Mouse (Mus musculus) hindbrain, embryonic 14.5 days (tissue): ENCODE results near the gene Tbc1d30. TPM values are rescaled to one million over a fixed set of nuclear protein-coding genes. Genes with fewer than 3 reads are reported as not detected.
"Not testable (repeated sequence)": the region's sequence is repeated elsewhere in the genome, so short reads cannot be mapped to it uniquely, and the experiment has no call there.

Source experiments
- ATAC-seq: fragments of 200-750 bp; cut with Nextera tagmentation; 2 replicates; pipeline ENCODE4 v1.8.0; 2017; ENCODE audit warnings: moderate number of reproducible peaks, mild to moderate bottlenecking, moderate TSS enrichment, moderate library complexity; ENCODE audit not compliant: low FRiP score
- DNase-seq: peaks from one replicate; pipeline ENCODE4 v3.0.0-alpha.2; 2015; ENCODE audit warnings: low spot score
- H3K27ac ChIP-seq: fragments of 300-500 bp; sonication (generic); 2 replicates; pipeline ENCODE4 v1.5.1; 2014; ENCODE audit warnings: mild to moderate bottlenecking, moderate library complexity
- H3K27me3 ChIP-seq: fragments of 300-500 bp; sonication (generic); 2 replicates; pipeline ENCODE4 v1.6.1; 2014; ENCODE audit warnings: mild to moderate bottlenecking, low read length, mixed read lengths; ENCODE audit not compliant: control insufficient read depth, insufficient read depth
- H3K36me3 ChIP-seq: fragments of 300-500 bp; sonication (generic); replicated peaks from 2 replicates; pipeline ENCODE4 v1.6.1; 2014; ENCODE audit not compliant: control insufficient read depth, insufficient read depth
- H3K4me1 ChIP-seq: fragments of 300-500 bp; sonication (generic); replicated peaks from 2 replicates; pipeline ENCODE4 v1.6.1; 2014; ENCODE audit warnings: antibody characterized with exemption, low read length, mixed read lengths; ENCODE audit not compliant: control insufficient read depth, insufficient read depth
- H3K4me2 ChIP-seq: fragments of 300-500 bp; sonication (generic); replicated peaks from 2 replicates; pipeline ENCODE4 v1.6.1; 2014; ENCODE audit warnings: mild to moderate bottlenecking, moderate library complexity
- H3K4me3 ChIP-seq: fragments of 300-500 bp; sonication (generic); replicated peaks from 2 replicates; pipeline ENCODE4 v1.5.1; 2014; ENCODE audit warnings: mild to moderate bottlenecking, low read length
- H3K9ac ChIP-seq: fragments of 300-500 bp; sonication (generic); 2 replicates; pipeline ENCODE4 v1.6.1; 2014
- H3K9me3 ChIP-seq: fragments of 300-500 bp; sonication (generic); 2 replicates; pipeline ENCODE4 v1.6.1; 2016; ENCODE audit warnings: low read length; ENCODE audit not compliant: control insufficient read depth
- WGBS: fragments of 180-500 bp; shearing (Covaris S2); extraction: QIAGEN DNeasy Blood & Tissue Kit; methylation state at CpG from one replicate; pipeline ENCODE4 v1.1.7; 2014; 5-methylcytosine and 5-hydroxymethylcytosine counted together
- polyA plus RNA-seq: library from polyadenylated mRNA; unstranded; fragments of >200 nt; fragmentation: Nextera tagmentation; extraction: Ambion mirVana; gene quantifications from 2 replicates; pipeline ENCODE4 v1.2.1, GENCODE M21; 2014

The Tbc1d30 gene
- polyA plus RNA-seq, 1 experiment from 2014 or later: 24.8 TPM

DNA sequence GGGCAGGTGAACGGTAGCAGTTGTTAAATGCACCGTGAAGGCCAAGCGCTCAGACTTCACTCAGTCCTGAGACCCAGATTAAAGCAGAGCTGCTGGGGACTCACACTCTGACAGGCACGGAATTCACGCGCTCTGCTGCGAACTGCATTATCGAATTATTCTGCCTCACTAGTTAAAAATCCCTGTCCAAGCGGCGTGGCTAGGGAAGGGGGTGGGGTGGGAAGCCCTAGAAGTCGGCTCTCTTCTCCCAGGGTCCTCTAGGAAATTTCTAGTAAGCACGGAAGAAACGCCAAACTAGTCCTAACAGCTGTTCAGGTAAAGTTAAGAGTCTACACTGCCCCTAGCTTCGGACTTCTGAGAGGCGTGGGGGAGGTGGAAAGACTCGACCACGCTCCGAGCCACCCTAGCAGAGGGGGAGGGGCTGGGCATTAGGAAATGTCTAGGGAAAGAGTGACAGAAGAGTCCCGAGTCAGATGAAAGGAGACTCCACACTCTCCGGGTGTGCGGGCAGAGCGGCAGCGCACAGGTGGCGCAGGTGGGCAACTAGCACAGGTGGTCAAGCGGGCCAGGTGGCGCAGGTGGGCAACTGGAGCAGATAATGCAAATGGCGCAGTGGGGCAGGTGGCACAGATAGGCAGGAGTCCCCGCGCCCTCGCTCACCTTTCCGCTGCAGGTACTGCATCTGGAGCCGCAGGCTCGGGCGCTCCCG lies 567 bp downstream of the Tbc1d30 start:
- no peak overlapping the region for H3K27ac ChIP-seq
- ATAC-seq (peak; percentile 27; the same call in 1 of the 2 replicates), DNase-seq (peak; percentile 40)
- peak overlapping the region; percentile 40 for H3K4me3 ChIP-seq
- peak overlapping the region; percentile 51 for H3K9ac ChIP-seq
- H3K36me3 ChIP-seq: no peaks in the 10 kb centered on the region
- H3K4me2 ChIP-seq: peak overlapping the region; percentile 86
- H3K4me1 ChIP-seq: peaks cover 12% of the 10 kb centered on the region
- WGBS: under 1% methylated on average over 35 of the region's 35 CpGs
- no peaks in the 10 kb centered on the region for H3K9me3 ChIP-seq
- peaks cover 49% of the 10 kb centered on the region for H3K27me3 ChIP-seq

DNA sequence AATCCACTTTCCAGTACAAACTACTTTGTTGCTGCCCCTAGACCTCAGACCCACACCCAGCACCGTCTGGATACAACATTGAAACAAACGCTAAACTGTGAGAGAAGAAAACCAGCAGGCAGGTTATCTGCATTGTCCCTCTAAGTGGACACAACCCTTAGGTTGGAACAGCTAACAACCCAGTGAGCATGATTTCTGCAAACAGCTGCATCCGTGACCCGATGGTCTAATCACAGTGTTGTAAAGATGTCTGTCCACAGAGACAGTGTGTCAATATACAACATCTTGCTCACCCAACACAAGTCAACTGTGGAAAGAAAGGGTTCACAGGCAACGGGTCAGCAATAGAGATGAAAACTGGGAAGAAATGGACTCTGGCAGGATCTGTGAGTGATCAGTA lies 1.8 kb downstream of the Tbc1d30 start:
- H3K36me3 ChIP-seq: no peaks in the 10 kb centered on the region
- no peak overlapping the region for H3K4me2 ChIP-seq
- ATAC-seq (no peak), DNase-seq (no peak)
- no peak overlapping the region for H3K4me3 ChIP-seq
- WGBS: 61% methylated on average over 5 of the region's 5 CpGs
- peaks cover 12% of the 10 kb centered on the region for H3K4me1 ChIP-seq
- H3K9me3 ChIP-seq: no peaks in the 10 kb centered on the region
- H3K27ac ChIP-seq: no peak overlapping the region
- H3K9ac ChIP-seq: no peak overlapping the region
- H3K27me3 ChIP-seq: peaks cover 49% of the 10 kb centered on the region

DNA sequence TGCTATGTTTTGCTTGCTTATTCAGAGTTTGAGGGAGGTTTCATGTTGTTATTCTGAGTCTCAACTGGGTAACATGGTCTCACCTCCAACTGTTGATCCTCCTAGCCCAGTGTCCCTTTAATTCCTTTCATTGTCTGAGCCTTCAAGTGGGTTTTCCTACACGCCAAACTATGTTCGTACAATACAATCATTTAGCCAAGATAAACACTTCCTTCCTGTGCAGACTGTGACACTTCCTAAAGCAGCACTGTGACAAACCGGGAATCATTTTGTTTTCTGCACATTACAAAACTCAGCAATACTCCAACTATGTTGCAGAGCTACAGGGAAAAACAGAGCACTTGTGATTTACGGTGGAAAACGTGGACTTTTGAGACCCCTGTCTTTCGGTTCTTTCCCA lies 7.2 kb downstream of the Tbc1d30 start:
- peaks cover 4% of the 10 kb centered on the region; the same call in 1 of the 2 replicates for H3K4me1 ChIP-seq
- H3K27ac ChIP-seq: no peak overlapping the region
- no peak overlapping the region for H3K9ac ChIP-seq
- H3K4me3 ChIP-seq: no peak overlapping the region
- WGBS: 80% methylated on average over 6 of the region's 6 CpGs
- H3K9me3 ChIP-seq: no peaks in the 10 kb centered on the region
- H3K27me3 ChIP-seq: peaks cover 7% of the 10 kb centered on the region
- ATAC-seq (no peak), DNase-seq (no peak)
- no peak overlapping the region for H3K4me2 ChIP-seq
- no peaks in the 10 kb centered on the region for H3K36me3 ChIP-seq

DNA sequence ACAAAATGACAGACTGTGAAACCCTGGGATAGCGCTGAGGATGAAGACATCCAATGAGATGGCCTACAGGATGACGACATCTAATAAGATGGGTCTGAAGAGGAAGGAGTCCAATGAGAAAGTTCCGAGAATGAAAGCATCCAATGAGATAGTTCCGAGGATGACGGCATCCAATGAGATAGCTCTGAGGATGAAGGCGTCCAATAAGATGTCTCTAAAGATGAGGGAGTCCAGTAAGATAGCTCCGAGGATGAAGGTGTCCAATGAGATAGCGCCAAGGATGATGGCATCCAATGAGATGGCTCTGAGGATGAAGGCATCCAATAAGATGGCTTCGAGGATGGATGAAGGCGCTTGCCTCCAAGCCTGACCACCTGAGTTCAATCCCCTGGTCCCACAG lies 8.8 kb downstream of the Tbc1d30 start:
- H3K4me2 ChIP-seq: no peak overlapping the region
- H3K4me3 ChIP-seq: no peak overlapping the region
- ATAC-seq (no peak), DNase-seq (no peak)
- H3K9me3 ChIP-seq: 0 out of 2 replicates have a peak, but pooled peaks cover 2% of the 10 kb centered on the region
- 98% methylated on average over 10 of the region's 10 CpGs for WGBS
- peaks cover 4% of the 10 kb centered on the region; the same call in 1 of the 2 replicates for H3K4me1 ChIP-seq
- H3K27ac ChIP-seq: no peak overlapping the region
- H3K9ac ChIP-seq: no peak overlapping the region
- H3K27me3 ChIP-seq: no peaks in the 10 kb centered on the region
- H3K36me3 ChIP-seq: no peaks in the 10 kb centered on the region

DNA sequence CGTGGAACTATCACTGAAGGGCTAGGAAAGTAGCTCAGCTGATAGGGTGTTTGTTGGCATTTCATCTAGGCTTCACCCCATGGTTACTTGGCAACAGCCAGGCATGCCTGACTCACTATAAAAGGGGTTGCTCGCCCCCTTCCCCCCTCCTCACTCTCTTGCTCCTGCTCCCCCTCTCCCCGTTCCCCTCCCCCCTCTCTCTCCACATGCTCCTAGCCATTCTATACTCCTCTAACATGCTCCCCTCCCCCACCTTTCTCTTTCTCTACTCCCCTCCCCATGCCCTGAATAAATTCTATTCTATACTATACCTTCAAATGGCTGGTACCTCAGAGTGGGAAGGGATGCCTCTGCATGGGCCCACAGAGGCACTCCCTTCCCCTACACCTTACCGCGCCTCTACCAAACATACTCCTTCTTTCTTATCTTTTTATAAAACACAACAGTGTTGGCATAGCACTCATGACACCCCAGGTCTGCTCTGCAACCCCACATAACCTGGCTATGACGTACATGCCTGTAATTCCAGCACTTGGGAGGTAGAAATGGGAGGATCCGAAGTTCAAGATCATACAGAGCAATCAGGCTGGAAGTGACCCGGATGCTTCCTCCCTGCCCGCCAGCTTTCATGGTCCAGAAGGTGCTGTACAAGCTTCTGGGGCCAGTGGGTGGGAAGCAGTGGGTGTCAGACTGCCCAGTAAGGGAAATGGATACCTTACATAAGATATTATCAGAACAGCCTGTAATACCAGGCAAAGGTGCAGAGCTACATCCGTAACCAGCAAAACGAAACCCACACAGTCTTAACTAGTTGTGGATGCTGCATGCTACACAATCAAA lies 10.1 kb downstream of the Tbc1d30 start:
- H3K27ac ChIP-seq: no peak overlapping the region
- no peak overlapping the region for H3K9ac ChIP-seq
- no peaks in the 10 kb centered on the region for H3K36me3 ChIP-seq
- whole genome bisulfite sequencing: 47% methylated on average over 11 of the region's 11 CpGs
- DNase-seq: peak; percentile 45
- 0 out of 2 replicates have a peak, but pooled peaks cover 3% of the 10 kb centered on the region for H3K9me3 ChIP-seq
- H3K27me3 ChIP-seq: no peaks in the 10 kb centered on the region
- H3K4me1 ChIP-seq: peaks cover 4% of the 10 kb centered on the region; the same call in 1 of the 2 replicates
- ATAC-seq: peak; percentile 53; the same call in 1 of the 2 replicates
- no peak overlapping the region for H3K4me3 ChIP-seq
- no peak overlapping the region for H3K4me2 ChIP-seq

DNA sequence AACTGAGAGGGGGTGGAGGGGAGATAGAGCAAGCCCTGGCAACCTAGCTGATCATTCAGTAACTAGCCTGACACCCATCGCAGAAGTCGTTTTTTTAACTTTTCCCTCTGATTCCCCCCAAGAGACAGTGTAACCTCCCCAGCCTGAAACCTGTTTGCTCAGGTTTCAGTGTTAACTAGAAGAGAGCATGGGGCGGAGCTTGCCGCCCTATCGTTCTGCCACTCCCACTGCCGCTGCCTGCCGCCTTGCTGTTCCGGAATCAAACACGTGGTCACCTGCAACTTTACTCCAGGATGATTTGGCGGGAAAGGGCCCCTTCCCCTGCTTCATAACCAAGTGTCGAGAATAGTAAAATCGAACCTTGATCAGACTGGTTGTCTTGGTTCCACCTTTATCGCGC lies 14.5 kb downstream of the Tbc1d30 start:
- H3K4me1 ChIP-seq, H3K4me2 ChIP-seq, H3K27ac ChIP-seq, ATAC-seq, DNase-seq, H3K27me3 ChIP-seq, H3K9ac ChIP-seq, H3K36me3 ChIP-seq, H3K9me3 ChIP-seq, H3K4me3 ChIP-seq: not testable (repeated sequence)
- WGBS: 77% methylated on average over 14 of the region's 14 CpGs

DNA sequence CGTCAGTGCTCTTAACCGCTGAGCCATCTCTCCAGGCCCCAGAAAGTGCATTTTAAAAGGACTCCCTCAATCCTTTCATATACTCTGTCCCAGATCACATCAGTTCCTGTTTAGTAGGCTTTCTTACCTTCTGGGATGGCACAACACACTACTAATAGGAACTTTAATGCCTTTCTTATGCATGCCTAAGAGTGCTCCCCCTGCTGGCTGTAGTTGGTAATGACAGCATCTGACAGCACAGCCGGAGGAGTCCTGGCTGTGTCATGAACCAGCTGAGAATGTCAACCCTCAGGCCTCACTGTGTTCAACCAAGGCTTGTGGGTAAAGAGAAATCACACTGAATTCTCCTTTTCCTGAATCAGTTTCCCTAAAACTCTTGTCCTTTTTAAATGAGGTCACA lies 16.5 kb downstream of the Tbc1d30 start:
- ATAC-seq (no peak), DNase-seq (no peak)
- no peaks in the 10 kb centered on the region for H3K4me1 ChIP-seq
- no peaks in the 10 kb centered on the region for H3K27me3 ChIP-seq
- H3K27ac ChIP-seq: no peak overlapping the region
- peaks cover 6% of the 10 kb centered on the region; the same call in 1 of the 2 replicates for H3K9me3 ChIP-seq
- H3K4me2 ChIP-seq: no peak overlapping the region
- no peaks in the 10 kb centered on the region for H3K36me3 ChIP-seq
- H3K9ac ChIP-seq: no peak overlapping the region
- H3K4me3 ChIP-seq: no peak overlapping the region
- WGBS: 73% methylated on average over 3 of the region's 3 CpGs

DNA sequence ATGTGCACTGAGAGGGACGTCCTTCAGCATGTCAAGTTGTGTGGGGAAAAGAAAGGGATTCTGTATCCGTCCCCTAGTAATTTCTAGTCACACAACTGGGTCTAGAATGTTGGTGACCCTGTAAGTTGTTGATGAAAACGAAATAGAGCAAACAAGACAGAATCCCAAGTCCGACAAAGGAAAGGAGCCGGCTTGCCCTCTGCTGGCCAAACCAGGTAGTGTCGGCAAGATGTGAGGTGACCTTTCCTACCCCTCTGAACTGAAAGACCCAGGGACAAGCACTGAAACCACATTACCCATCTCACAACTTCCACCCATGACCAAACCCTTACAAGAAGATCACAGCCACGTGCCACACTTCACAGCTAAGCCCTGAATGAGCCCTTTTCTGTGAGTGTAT lies 20.1 kb downstream of the Tbc1d30 start:
- Histone ChIP-seq H3K4me1 (no peaks in the 10 kb centered on the region), H3K27me3 (no peaks in the 10 kb centered on the region), H3K9me3 (peaks cover 3% of the 10 kb centered on the region; the same call in 1 of the 2 replicates), H3K4me2 (no peak overlapping the region), H3K36me3 (no peaks in the 10 kb centered on the region), H3K4me3 (no peak overlapping the region), H3K27ac (no peak overlapping the region), H3K9ac (no peak overlapping the region)
- WGBS: 16% methylated on average over 7 of the region's 7 CpGs
- ATAC-seq (no peak), DNase-seq (peak; percentile 75)

DNA sequence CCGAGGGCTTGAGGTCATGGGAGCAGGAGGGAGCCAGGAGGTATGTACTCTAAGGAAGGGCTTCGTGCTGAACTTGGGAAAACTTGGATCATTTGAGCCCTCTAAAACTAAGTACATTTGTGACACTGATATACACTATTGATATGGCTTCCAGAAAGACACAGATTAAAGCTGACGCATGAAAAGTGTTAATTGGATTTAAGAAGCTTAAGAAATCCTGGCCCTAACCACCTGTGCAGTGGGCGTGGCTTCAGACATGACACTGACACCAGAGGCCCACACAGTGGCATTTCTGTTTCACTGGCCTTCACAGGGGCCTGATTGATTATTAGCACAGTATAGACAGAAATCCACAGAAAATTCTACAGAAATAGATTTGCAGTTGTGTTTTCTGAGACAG lies 21.5 kb downstream of the Tbc1d30 start:
- ATAC-seq (no peak), DNase-seq (no peak)
- H3K27me3 ChIP-seq: no peaks in the 10 kb centered on the region
- H3K9ac ChIP-seq: no peak overlapping the region
- no peak overlapping the region for H3K27ac ChIP-seq
- WGBS: 86% methylated on average over 4 of the region's 4 CpGs
- H3K4me2 ChIP-seq: no peak overlapping the region
- no peaks in the 10 kb centered on the region for H3K36me3 ChIP-seq
- H3K4me3 ChIP-seq: no peak overlapping the region
- H3K9me3 ChIP-seq: peaks cover 3% of the 10 kb centered on the region; the same call in 1 of the 2 replicates
- H3K4me1 ChIP-seq: no peaks in the 10 kb centered on the region
